Mouse (Mus musculus): ENCODE measurements around the gene Bcl2a1b. TPM values are rescaled to one million over a fixed set of nuclear protein-coding genes. Genes with fewer than 3 reads are reported as not detected.
"Not testable (repeated sequence)": the region's sequence is repeated elsewhere in the genome, so short reads cannot be mapped to it uniquely, and the experiment has no call there.

The Bcl2a1b gene
- total RNA-seq, 2 experiments from 2014 or later: 3.7 to 10.4 TPM

- not testable (repeated sequence) for ATAC-seq (replicated peaks; ENCODE audit: low FRiP score, poor library complexity, severe bottlenecking)
These were observed 40.0 kb downstream of the Bcl2a1b start for GRCm38 (mm10) chr9:89238976-89239505.

GRCm38 (mm10) chr9:89240516-89241019, 41.6 kb downstream of the Bcl2a1b start:
- not testable (repeated sequence) for ATAC-seq (replicated peaks; ENCODE audit: low FRiP score, poor library complexity, severe bottlenecking)

GRCm38 (mm10) chr9:89253400-89253799, 54.4 kb downstream of the Bcl2a1b start:
- ATAC-seq (replicated peaks; ENCODE audit: low FRiP score, poor library complexity, severe bottlenecking): no peak

- ATAC-seq (replicated peaks; ENCODE audit: low FRiP score, poor library complexity, severe bottlenecking): no peak
These were observed 57.7 kb downstream of the Bcl2a1b start for GRCm38 (mm10) chr9:89256556-89257335.

Other genes starting within 250 kb of the Bcl2a1b start
- not detected in 2 replicates for gene Bcl2a1a, start 242.3 kb upstream of the Bcl2a1b start, total RNA-seq (2015; ENCODE audit: low replicate concordance)
- gene Bcl2a1a, start 242.3 kb upstream of the Bcl2a1b start, total RNA-seq (2017; ENCODE audit: low replicate concordance): 4.4 and 8.9 TPM in 2 replicates
- not detected in 2 replicates for gene Trim43b, start 106.4 kb upstream of the Bcl2a1b start, total RNA-seq (2015; ENCODE audit: low replicate concordance)
- 0.28 TPM in 1 of 2 replicates, not detected in the other for gene Trim43b, start 106.4 kb upstream of the Bcl2a1b start, total RNA-seq (2017; ENCODE audit: low replicate concordance)
- not detected in 2 replicates for gene Gm29094, start 170 bp downstream of the Bcl2a1b start, total RNA-seq (2015; ENCODE audit: low replicate concordance)
- 1.3 TPM in 1 of 2 replicates, not detected in the other for gene Gm29094, start 170 bp downstream of the Bcl2a1b start, total RNA-seq (2017; ENCODE audit: low replicate concordance)
- 20.7 and 29.4 TPM in 2 replicates for gene Mthfs, start 11.5 kb downstream of the Bcl2a1b start, total RNA-seq (2015; ENCODE audit: low replicate concordance)
- 1.2 and 7.0 TPM in 2 replicates for gene Mthfs, start 11.5 kb downstream of the Bcl2a1b start, total RNA-seq (2017; ENCODE audit: low replicate concordance)

All from erythroblast, adult 5-6 weeks (primary cell).